ENCODE assay signal across 22 mouse cellular contexts in genomic region chr3:115992103-115992502, GRCm38 (mm10). TPM values are rescaled to one million over a fixed set of nuclear protein-coding genes. Genes with fewer than 3 reads are reported as not detected.
DNase-seq lines count a peak whose midpoint lies in the region; ATAC-seq and TF ChIP-seq lines count a peak whose summit lies in the region.
"Had no signal": no experiment of that assay in that cellular context is flagged by ENCODE, and none has a peak within 500 bp of the region (broad histone marks: within the 10 kb centered on the region; RNA-seq: fewer than 3 reads in every experiment).

No protein-coding gene starts in this region.

- no peak overlapping the region for H3K4me2 ChIP-seq in kidney, postnatal 0 days (ENCODE audit: low read length)
- no peak overlapping the region for H3K4me2 ChIP-seq in stomach, postnatal 0 days (replicated peaks; ENCODE audit: low read depth)
- H3K4me2 ChIP-seq: embryonic facial prominence, embryonic 15.5 days; heart, embryonic 13.5 days; hindbrain, embryonic 12.5 days; limb, embryonic 15.5 days; lung, embryonic 15.5 days; midbrain, embryonic 12.5 days had no signal

- H3K27ac ChIP-seq in kidney, postnatal 0 days = no peak overlapping the region
- no peak overlapping the region for H3K27ac ChIP-seq in stomach, postnatal 0 days (replicated peaks)
- H3K27ac ChIP-seq: embryonic facial prominence, embryonic 15.5 days; heart, embryonic 13.5 days; hindbrain, embryonic 12.5 days; limb, embryonic 15.5 days; lung, embryonic 15.5 days; midbrain, embryonic 12.5 days had no signal

- TF ChIP-seq EP300 in stomach, postnatal 0 days (optimal IDR thresholded peaks at IDR 0.05) = no peak

- H3K9ac ChIP-seq in kidney, postnatal 0 days (ENCODE audit: low read depth, low read length) = no peak overlapping the region
- H3K9ac ChIP-seq in stomach, postnatal 0 days (ENCODE audit: low read length) = no peak overlapping the region
- H3K9ac ChIP-seq: embryonic facial prominence, embryonic 15.5 days; heart, embryonic 13.5 days; hindbrain, embryonic 12.5 days; limb, embryonic 15.5 days; lung, embryonic 15.5 days; midbrain, embryonic 12.5 days had no signal

- no peak for TF ChIP-seq CTCF in kidney, postnatal 0 days (IDR thresholded peaks at IDR 0.05; ENCODE audit: low read depth)
- TF ChIP-seq CTCF in stomach, postnatal 0 days (IDR thresholded peaks at IDR 0.05; ENCODE audit: low read depth) = no peak

- WGBS in kidney, postnatal 0 days = 50% methylated on average over 4 of the region's 4 CpGs
- 43% methylated on average over 4 of the region's 4 CpGs for WGBS in stomach, postnatal 0 days

- peaks cover 7% of the 10 kb centered on the region for H3K36me3 ChIP-seq in kidney, postnatal 0 days (ENCODE audit: insufficient read depth, low read length)
- peaks cover 2% of the 10 kb centered on the region; the same call in 1 of the 2 replicates for H3K36me3 ChIP-seq in stomach, postnatal 0 days (ENCODE audit: control insufficient read depth, insufficient read depth, low read length)

- H3K9me3 ChIP-seq in kidney, postnatal 0 days (replicated peaks; ENCODE audit: low read length) = no peaks in the 10 kb centered on the region
- no peaks in the 10 kb centered on the region for H3K9me3 ChIP-seq in stomach, postnatal 0 days (ENCODE audit: control insufficient read depth, low read length)
- H3K9me3 ChIP-seq: embryonic facial prominence, embryonic 15.5 days; heart, embryonic 13.5 days; hindbrain, embryonic 12.5 days; limb, embryonic 15.5 days; lung, embryonic 15.5 days; midbrain, embryonic 12.5 days had no signal

- DNase-seq in adrenal gland, postnatal 10 days = peak; percentile 15
- no peak for DNase-seq in adrenal gland, postnatal 4 days (ENCODE audit: low spot score in 2 of 2)
- DNase-seq in kidney, postnatal 0 days (ENCODE audit: low spot score) = peak; percentile 33
- no peak for DNase-seq in kidney, adult 11 months
- peak; percentile 19 for DNase-seq in urinary bladder, postnatal 25 days (ENCODE audit: low spot score)
- no peak for DNase-seq in urinary bladder, postnatal 10 days (ENCODE audit: low spot score)
- peak; percentile 26 for DNase-seq in stomach, postnatal 0 days (ENCODE audit: low spot score)
- no peak for DNase-seq in thymus, postnatal 36 days
- DNase-seq: cerebellum, adult 8-10 months; gastrocnemius, postnatal 25 days; kidney, adult 8-10 months; retina, postnatal 1 day; thymus, adult 18-20 months had no signal

- H3K4me3 ChIP-seq in kidney, postnatal 0 days (replicated peaks; ENCODE audit: low read depth, low read length) = no peak overlapping the region
- no peak overlapping the region for H3K4me3 ChIP-seq in stomach, postnatal 0 days (ENCODE audit: low read depth, low read length)
- H3K4me3 ChIP-seq: embryonic facial prominence, embryonic 15.5 days; heart, embryonic 13.5 days; hindbrain, embryonic 12.5 days; limb, embryonic 15.5 days; lung, embryonic 15.5 days; midbrain, embryonic 12.5 days; myocyte had no signal

- no peaks in the 10 kb centered on the region for H3K4me1 ChIP-seq in kidney, postnatal 0 days (replicated peaks; ENCODE audit: insufficient read depth, low read length)
- no peaks in the 10 kb centered on the region for H3K4me1 ChIP-seq in stomach, postnatal 0 days (replicated peaks; ENCODE audit: control insufficient read depth, insufficient read depth)
- H3K4me1 ChIP-seq: hindbrain, embryonic 12.5 days; lung, embryonic 15.5 days; midbrain, embryonic 12.5 days had no signal

- no peaks in the 10 kb centered on the region for H3K27me3 ChIP-seq in kidney, postnatal 0 days (ENCODE audit: insufficient read depth, low read length)
- no peaks in the 10 kb centered on the region for H3K27me3 ChIP-seq in stomach, postnatal 0 days (ENCODE audit: control insufficient read depth, insufficient read depth, low read length)
- H3K27me3 ChIP-seq: embryonic facial prominence, embryonic 15.5 days; heart, embryonic 13.5 days; hindbrain, embryonic 12.5 days; limb, embryonic 15.5 days; lung, embryonic 15.5 days; midbrain, embryonic 12.5 days had no signal

- ATAC-seq in kidney, postnatal 0 days (replicated peaks; ENCODE audit: low FRiP score, low read depth) = no peak; the same call in 1 of the 2 replicates
- ATAC-seq in stomach, postnatal 0 days (ENCODE audit: low FRiP score, low TSS enrichment) = no peak
- ATAC-seq: activated CD4-positive, CD25-positive, alpha-beta regulatory T cell, adult 4 months; forebrain, embryonic 14.5 days had no signal

RNA-seq across cellular contexts. Expression of gene Slc30a7, which starts 15.1 kb away (rescaled TPM):
- total RNA-seq in adrenal gland, postnatal 10 days (2021) = 10 to 100 TPM; 34.2 to 37.4 TPM
- total RNA-seq in adrenal gland, postnatal 4 days (2021) = 10 to 100 TPM; 43.9 to 48.0 TPM
- 23.2 and 29.0 TPM in 2 replicates for polyA plus RNA-seq in kidney, postnatal 0 days (2015; fragmentation: Nextera tagmentation; extraction: Ambion mirVana)
- polyA plus RNA-seq in stomach, postnatal 0 days (2015; fragmentation: Nextera tagmentation; extraction: Ambion mirVana) = 36.4 and 37.7 TPM in 2 replicates

RNA-seq across cellular contexts. Expression of gene Extl2, which starts 15.2 kb away (rescaled TPM):
- total RNA-seq in adrenal gland, postnatal 10 days (2021) = 10 to 100 TPM; 18.1 TPM
- total RNA-seq in adrenal gland, postnatal 4 days (2021) = 10 to 100 TPM; 26.1 to 35.4 TPM
- 25.0 and 25.6 TPM in 2 replicates for polyA plus RNA-seq in kidney, postnatal 0 days (2015; fragmentation: Nextera tagmentation; extraction: Ambion mirVana)
- 13.5 and 14.1 TPM in 2 replicates for polyA plus RNA-seq in stomach, postnatal 0 days (2015; fragmentation: Nextera tagmentation; extraction: Ambion mirVana)

Comparison
In these comparisons a context has a peak if more than half of its experiments do, and no peak if none do; other contexts are left out.
1. DNase-seq: peak in adrenal gland, postnatal 10 days (single experiment), kidney, postnatal 0 days (single experiment), urinary bladder, postnatal 25 days (single experiment) and stomach, postnatal 0 days (single experiment); none in adrenal gland, postnatal 4 days (0 of 2), kidney, adult 11 months (single experiment), urinary bladder, postnatal 10 days (single experiment) and thymus, postnatal 36 days (0 of 2).